Mouse (Mus musculus) liver, adult 2 months (tissue): ENCODE data around the gene Cdh23.

ENCODE experiments used
- CTCF ChIP-seq: fragments of 200-500 bp; IDR thresholded peaks from 2 replicates; pipeline ENCODE4 v1.5.1; 2011; ENCODE audit warnings: low read depth, low read length, control low read depth
- POLR2A ChIP-seq: fragments of 200-500 bp; IDR thresholded peaks from 2 replicates; pipeline ENCODE4 v1.6.1; 2011; ENCODE audit warnings: low read length, control low read depth; ENCODE audit not compliant: insufficient read depth; ENCODE audit errors: extremely low read depth

DNA sequence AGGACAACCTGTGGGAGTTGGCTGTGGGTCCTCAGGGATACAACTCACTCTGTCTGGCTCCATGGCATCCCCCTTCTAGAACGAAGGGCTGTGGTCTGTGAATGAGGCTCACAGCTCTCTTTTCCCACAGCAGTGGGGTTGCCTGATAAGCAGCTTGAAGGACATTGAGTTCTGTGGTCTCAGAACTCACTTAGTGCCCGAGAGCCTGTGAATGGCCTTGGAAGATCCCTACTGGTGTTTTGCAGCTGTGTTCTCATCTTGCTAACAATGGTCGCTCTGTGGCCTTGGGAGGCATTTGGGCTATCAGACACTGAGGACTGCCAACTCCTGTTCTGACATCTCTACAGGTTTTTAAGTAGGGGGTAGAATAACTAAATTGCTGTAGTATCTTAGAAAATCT, 400.9 kb downstream of the Cdh23 start:
- TF ChIP-seq CTCF (no peak), POLR2A (no peak)
